Mouse (Mus musculus) brain, embryonic 18.5 days (tissue): ENCODE results near the gene Rbm6.

Experiments used
- DNase-seq: peaks from one replicate; pipeline ENCODE4 v3.0.0-alpha.2; 2012; ENCODE audit warnings: low read depth, low spot score

The Rbm6 gene

DNA sequence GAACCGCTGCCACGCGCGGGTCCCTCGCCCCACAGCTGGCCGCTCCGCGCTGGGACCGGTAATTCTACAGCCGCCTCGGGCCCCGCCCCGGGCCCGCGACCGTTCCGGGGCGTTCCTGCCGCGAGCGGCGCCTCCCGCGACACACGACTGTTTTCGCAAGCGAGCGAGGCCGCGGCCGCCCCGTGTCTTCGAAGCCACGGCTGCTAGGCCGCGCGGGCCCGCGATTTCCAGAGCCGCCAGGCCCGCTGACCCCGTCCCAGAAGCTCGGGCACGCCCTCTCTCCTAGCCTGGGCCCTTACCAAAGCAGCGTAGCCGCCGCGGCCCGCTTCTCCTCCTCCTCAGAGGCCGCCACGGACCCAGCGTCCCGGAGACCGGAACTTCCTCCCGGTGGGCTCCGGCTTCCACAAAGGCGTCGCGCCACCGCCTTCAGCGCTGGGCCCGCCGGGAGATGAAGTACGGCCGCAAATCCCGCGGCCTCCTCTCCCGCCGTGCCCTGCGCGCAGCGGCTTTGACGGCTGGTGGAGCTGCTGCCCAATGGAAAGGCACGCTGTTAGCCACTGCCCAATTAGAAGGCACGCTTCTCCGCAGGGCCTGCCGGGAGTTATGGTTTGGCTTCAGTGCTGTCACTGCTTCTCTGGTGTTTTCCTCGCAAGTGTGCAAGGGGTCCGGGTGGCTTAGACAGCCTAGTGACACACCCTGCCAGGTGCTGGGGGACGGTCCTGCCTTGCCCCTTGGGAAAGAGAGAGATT lies 513 bp downstream of the Rbm6 start:
- DNase-seq: peak; percentile 93

DNA sequence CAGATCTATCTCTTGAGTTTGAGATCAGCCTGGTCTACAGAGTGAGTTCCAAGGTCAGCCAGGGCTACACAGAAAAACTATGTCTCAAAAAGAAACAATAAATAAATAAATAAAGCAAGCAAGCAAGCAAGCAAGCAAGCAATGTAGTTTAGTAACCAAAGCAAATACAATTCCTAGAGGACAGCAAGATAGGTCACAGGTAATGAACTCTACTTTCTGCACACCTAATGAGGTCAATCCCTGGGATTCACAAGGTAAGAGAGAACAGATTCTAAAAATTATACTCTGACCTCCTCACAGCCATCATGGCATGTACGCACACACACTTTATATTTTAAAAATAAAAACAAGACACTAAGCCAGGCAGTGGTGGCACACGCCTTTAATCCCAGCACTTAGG lies 7.0 kb downstream of the Rbm6 start:
- no peak for DNase-seq

DNA sequence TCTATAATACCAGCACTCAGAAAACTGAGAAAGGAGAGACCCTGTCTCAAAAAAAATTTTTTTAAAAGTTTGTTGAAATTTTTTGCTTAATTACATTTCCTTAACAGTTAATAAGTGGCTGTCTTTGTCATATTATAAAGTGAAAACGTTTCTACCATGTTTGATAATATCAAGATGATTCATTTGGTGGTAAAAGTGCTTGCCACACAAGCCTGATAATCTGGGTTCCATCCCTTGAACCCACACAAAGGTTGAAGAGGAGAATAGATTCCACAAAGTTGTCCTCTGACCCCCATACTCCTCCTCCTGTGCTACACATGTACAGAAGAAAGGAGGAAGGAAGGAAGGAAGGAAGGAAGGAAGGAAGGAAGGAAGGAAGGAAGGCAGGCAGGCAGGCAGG lies 8.5 kb downstream of the Rbm6 start:
- DNase-seq: no peak

DNA sequence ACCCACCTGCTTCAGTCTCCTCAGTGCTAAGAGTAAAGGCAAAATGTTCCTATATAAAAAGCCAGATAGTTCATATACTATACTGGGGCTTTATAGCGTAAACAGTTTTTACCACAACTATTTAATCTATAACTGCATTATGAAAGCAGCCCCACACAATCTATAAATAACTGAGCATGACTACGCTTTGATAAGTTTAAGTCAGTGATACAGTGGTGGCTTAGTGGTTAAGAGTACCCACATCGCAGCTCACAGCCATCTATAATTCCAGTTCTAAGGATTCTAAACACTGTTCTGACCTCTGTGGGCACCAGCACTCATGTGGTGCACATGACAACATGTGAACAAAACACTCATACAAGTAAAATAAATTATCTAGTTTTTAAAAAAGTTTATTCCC lies 14.7 kb downstream of the Rbm6 start:
- DNase-seq: no peak

DNA sequence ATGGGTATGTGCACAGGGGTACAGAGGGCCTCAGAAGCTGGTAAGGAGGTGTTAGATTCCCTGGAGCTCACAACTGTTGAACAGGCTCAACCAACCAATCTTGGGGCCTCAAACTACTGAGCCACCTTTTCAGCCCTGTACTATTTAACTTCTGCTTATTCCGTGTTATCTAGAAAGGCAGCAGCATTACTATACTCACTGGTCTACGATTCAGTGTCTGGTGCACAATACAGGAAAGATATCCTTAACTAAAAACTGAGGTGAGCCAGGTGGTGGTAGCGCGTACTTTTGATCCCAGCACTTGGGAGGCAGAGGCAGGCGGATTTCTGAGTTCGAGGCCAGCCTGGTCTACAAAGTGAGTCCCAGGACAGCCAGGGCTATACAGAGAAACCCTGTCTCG lies 24.1 kb downstream of the Rbm6 start:
- no peak for DNase-seq

DNA sequence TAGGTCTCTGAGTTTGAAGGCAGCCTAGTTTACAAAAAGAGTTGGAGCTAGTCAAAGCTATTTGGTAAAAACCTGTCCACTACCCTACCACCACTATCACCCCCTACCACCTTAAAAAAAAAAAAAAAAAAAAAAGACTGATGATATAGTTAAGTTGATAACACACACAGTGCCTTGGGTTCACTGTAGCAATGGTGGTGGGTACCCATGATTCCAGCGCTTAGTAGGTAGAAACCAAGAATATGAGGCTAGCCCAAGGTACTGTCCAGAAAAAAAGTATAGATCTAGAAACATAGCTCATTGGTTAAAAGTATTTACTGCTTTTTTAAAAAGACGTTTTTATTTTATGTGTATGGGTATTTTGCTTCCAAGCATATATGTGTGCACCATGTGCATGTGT lies 30.3 kb downstream of the Rbm6 start:
- no peak for DNase-seq

DNA sequence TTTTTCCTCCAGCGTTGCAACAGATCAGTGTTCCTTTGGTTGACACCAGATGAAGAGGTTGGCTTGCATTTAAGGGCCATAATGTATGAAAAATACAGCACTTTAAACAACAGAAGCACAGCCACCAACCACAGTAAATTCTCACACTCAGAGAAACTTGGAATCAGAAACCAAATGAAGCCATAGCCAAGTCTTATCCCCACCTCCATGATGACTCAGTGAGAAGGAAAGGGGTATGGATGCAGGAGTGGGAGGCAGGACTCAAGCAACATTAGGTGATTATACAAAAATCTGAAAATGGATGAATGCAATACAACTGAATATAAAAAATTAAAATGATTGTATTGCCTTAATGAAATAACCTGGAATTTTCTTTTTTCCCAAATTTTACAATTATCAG lies 34.2 kb downstream of the Rbm6 start:
- no peak for DNase-seq

DNA sequence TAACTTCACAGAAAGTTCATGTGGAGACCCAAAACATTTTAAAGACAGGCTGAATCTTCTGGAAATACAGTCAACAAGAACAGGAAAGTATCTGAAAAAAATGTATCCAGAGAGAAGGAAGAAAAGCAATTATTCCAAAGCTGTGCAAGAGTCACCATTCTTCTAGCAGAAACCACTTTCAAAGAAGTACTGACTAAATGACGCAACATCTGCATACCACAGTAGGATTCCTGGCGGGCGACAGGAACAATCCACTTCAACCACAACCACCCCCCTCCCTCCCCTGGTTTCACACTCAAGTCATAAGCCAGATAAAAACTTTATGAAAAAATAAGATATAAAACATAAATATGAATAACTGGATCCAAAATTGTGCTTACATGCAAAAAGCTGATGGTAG lies 39.2 kb downstream of the Rbm6 start:
- no peak for DNase-seq

DNA sequence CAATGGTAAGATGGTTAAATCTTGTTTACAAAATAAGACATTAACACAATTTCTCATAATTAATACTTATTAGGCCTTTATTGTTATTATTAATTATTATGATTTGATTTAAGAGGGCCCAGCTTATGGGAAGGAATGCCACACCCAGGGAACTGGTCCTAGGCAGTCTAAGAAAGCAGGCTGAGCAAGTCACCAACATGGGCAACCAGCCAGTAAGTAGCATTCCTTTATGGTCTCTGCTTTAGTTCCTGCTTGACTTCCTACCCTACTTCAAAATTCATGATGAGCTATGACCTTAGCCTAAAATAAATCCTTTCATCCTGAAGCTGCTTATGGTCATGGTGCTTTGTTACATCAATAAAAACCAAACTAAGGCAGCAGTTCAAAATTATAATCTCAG lies 41.3 kb downstream of the Rbm6 start:
- DNase-seq: no peak

DNA sequence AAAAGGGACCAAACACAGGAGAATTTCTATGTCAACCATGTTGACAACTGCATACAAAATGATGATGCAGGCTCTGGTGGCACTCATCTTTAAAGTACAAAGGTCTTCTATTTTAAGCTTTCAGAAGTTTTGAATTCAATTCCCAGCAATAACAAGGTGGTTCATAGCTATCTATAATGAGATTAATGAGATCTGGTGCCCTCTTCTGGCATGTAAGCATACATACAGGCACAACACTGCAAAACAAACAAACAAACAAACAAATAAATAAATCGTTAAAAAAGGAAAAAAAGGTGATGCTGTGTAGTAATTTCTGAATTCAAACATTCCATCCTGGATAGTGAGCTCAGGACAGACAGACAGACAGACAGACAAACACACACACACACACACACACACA lies 60.9 kb downstream of the Rbm6 start:
- no peak for DNase-seq

DNA sequence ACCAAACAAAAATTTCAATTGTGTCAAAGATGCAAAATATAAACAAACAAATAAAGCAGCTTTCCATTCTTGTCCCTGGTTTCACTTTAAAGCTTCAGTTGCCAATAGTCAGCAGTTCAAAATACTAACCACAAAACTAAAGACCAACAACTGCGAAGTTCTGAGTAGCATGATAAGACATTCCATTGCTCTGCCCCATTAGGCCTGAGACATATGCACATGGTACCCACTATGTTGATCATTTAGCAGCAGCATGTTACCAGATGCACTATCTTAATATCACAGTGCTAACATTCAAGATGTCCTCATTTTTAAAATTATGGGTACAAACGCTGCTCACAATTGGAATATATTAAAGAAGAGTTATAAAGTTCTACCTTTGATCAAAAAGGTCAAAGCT lies 62.1 kb downstream of the Rbm6 start:
- DNase-seq: no peak

DNA sequence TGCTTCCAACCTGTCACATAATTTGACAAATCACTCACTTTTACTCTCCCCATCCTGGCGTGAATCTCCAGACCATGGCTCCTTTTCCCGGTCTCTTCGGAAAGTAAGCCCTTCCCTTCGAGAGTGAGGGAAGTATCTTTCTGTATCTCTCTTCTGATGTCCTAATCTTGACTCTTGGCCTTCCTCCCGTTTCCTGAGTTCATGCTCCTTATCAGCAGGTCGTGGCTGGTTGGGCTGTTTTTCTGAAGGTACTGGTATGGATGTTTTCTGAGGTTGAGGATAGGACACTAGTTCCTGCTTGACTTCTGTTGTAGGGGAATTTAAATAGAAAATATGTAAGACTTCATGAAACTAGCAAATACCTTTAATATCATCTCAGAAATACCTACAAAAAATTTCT lies 81.3 kb downstream of the Rbm6 start:
- DNase-seq: no peak

DNA sequence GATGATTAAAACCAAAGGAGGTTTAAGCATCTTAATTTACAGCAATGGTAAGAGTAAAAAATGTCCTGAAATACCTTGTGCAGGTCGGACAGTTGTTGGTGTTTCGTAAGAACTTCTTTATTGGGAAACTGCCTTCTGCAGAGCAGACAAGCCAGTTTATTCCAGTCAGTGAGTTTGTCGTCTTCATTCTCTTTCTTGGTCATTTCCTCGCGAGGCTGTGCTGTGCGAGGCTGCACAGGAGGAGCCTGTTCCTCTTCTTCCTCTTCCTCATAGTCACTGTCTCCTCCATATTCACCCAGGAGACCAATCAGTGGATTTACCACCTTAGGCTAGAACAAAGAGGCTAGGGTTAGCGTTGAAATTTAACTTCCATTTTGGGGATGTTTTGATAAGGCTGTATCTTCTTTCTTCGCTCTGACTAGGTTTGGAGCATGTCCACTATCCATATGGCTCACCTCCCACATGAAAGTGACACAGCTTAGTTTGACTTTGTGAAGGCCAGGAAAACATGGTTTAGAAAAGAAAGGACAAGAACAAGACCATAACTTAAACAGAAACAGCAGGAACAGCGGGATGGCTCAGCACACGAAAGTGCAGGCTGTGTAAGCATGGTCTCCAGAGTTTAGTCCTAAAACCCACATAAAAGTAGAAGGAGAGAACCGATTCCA lies 90.4 kb downstream of the Rbm6 start:
- DNase-seq: no peak

DNA sequence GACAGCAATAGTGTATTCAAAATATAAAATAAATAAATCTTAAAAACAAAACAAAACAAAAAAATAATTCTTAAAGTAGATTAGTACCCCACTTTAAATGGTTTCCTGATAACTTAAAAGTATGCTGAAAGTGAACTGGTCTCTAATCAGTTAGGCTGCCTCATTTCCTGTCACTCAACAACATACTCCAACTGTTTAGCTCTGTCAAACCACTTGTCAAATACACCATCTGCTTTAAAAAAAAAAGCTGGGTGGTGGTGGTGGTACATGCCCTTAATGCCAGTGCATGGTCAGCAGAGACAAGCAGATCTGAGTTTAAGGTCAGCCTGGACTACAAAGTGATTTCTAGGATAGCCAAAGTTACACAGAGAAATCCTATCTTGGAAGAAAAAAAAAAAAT lies 96.2 kb downstream of the Rbm6 start:
- DNase-seq: no peak

DNA sequence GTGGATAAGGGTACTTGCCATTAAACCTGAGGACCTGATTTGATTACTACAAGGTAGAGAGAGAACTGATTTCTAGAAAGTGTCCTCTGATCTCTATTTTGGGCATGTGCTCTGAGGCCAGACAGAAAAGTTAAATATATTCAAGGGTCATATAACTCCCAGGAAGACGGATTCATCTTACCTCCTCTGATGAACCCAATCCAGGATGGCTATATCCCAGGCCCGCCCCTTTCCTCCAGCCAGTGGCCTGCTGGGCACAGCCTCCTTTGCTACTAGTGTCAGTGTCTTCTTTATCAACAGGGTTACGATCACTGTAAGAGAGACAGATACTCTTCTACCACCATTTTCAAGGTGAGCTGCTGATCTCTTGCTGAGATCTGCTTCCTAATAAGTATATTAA lies 98.6 kb downstream of the Rbm6 start:
- no peak for DNase-seq

DNA sequence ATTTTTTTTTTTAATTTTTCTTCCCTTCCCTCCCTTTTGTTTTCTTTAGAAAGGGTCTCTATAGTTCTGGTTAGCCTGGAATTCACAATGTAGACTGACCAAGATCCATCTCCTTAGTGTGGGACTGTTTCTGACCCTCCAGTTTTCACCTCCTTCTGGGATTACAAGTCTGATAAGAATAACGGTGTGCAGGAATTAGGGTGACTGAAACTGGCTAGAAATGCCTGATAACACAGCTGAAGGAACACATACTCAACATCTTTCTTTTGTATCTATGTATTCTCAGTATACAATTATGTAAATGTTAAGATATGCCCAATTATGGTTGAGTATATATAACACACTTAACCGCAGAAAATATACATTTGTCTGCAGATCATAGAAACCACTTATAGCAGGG lies 101.3 kb downstream of the Rbm6 start:
- no peak for DNase-seq

DNA sequence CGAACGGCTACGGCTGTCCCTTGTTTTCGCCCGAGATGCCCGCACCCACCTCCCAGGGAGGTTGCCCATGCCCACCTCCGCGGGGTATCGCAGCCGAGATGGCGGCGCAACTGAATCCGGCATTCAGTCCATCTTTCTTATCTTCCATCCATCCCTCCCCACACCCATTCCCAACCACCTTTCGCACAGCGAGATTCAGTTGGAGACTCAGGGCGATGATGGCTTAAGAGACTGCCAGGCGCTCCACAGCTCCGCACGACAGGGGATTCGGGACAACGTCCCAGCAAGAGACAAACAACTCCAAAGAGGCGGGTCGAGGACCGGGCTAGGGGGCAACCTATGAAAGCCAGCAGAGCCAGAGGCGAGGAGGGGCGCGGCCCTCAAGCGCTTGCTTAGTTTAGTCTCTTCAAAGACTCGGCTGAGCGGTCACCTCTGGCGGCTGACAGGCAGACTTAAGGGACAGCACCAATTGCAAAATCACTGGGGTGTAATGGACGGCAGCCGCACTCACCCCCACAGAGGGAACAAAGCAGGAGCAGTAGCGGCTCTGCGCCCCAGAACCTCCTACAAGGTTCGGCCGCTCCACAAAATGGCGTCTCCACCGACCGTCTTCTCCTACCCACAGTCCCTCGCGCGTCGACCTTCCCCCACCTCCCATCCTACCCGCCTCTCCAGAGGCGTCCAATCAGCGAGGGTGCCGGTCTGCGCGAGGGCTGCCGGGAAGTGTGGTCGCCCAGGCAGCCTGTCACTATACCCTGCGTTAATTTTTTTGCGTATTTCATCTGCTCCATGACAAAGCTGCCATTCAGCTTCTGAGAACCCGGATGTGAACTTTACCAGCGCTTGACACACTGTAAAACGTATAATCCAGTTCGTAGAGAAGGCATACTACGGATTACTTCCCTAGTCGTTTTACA lies 102.4 kb downstream of the Rbm6 start, which contains the start of gene Rbm5:
Gene Rbm5 (minus strand): TSS at position 623 of the 917 bp plus-strand sequence.
- DNase-seq: peak; percentile 91

DNA sequence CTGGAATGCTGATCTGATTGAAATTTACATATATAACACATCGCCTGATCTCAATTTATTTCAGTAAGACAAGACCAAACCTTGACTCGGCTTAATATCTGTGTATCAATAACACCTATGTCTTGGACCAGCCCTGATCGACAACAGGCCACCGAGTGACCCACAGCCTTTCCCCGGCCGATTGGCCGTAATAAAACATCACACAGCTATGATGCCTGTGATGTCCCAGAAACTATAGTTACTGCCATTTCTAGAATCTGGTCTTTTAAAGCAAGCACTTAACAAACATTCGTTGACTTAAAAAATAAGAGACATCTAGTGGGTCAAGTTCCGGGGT lies 103.0 kb downstream of the Rbm6 start:
- no peak for DNase-seq

DNA sequence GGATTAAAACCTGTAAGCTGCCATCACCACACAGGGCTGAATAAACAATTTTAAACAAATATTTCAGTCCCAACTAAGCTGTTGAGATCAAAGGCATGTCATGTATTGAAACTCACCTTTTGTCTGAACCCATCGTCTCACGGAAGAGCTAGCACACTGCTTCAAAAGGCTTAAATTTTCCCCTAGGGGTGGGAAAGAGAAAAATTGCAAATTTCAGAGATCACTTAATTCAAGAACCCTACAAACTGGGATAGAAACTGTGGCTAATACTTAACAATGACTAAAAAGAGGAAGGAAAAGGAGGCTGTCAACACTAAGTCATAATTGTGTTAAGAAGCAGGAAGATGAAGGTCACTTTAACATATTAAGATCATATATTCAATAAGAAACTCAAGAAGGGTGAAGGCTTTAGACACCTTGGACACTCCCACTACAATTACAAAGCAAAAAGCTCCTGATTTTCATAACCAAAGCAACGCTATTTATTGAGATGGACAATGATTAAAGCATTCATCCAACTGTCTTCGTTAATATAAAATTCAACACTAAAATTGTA lies 103.5 kb downstream of the Rbm6 start:
- DNase-seq: no peak

DNA sequence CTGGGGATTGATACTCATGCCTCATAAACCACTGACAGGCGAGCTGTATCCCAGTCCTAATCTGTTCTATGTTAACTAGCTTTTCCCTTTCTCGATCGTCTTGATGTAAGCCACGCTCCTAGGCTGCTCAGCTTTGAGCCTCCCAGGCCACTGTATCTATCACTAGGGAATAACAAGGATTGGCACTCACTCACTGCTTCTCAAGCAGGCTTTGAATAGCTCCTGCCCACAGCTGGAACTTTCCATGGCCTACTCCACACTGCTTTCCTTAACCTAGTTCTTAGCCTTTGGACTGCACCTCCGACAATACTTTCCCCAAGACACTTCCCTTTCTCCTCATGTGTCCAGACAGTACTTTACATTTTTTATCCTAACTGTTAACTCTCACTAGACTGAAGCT lies 104.2 kb downstream of the Rbm6 start:
- DNase-seq: no peak

DNA sequence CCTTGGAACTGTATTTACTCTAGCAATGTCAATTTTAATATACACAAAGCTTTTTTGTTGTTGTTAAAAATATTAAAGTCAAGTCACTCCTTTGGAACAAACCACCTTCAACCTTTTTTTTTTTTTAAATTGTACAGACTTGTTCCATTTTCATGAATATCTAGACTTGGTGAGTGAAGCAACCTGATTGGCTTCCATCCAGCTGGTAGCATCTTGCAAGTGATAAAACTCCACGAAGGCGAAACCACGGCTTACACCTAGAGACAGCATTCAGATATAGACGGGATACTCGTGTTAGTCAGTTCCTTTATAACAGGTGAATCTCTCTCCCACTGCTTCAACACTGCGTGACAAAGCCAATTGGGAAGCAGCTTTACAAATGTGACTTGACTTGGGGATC lies 113.4 kb downstream of the Rbm6 start:
- no peak for DNase-seq

DNA sequence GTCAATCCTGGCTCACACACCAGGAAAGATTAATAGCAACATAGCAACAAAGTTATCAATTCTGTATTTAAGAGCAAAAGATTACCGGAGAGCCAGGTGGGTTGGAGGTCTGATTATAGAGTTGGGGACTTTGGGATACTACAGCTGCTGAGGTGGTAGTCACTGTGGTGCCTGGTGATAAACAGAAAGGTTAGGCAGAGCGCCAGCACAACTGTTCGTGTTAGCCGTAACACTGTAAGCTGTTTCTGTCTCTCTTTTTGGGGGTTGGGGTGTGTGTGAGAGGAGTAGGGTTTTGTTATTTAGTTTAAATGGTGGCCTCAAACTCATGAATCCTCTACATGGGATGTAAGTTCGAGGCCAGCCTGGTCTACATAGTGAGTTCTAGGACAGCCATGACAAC lies 122.7 kb downstream of the Rbm6 start:
- no peak for DNase-seq
